12 mouse cellular contexts compared by ENCODE assay signal in genomic region chr9:114098716-114099302, GRCm38 (mm10). TPM values are rescaled to one million over a fixed set of nuclear protein-coding genes. Genes with fewer than 3 reads are reported as not detected.
"Had no signal": no experiment of that assay in that cellular context is flagged by ENCODE, and none has a peak within 500 bp of the region (broad histone marks: within the 10 kb centered on the region; RNA-seq: fewer than 3 reads in every experiment).

No protein-coding gene starts in this region.

- H3K36me3 ChIP-seq: limb, embryonic 10.5 days; neural tube, embryonic 15.5 days had no signal

- ATAC-seq: inflammation-experienced regulatory T-cells, adult 6 months; intestine, postnatal 0 days had no signal

- H3K27me3 ChIP-seq: neural tube, embryonic 15.5 days had no signal

- DNase-seq: kidney, postnatal 36 days; midbrain, embryonic 14.5 days; right cerebral cortex, adult 18-20 months; right cerebral cortex, postnatal 25 days; thymus, postnatal 36 days had no signal

- H3K9ac ChIP-seq: neural tube, embryonic 15.5 days had no signal

- H3K4me3 ChIP-seq: limb, embryonic 10.5 days; myocyte; neural tube, embryonic 15.5 days had no signal

- H3K9me3 ChIP-seq: limb, embryonic 10.5 days; neural tube, embryonic 15.5 days had no signal

- H3K4me2 ChIP-seq: neural tube, embryonic 15.5 days had no signal

- H3K4me1 ChIP-seq: limb, embryonic 10.5 days; neural tube, embryonic 15.5 days had no signal

- H3K27ac ChIP-seq: kidney, postnatal 0 days; limb, embryonic 10.5 days; neural tube, embryonic 15.5 days had no signal

RNA-seq across cellular contexts. Expression of gene Susd5, which starts 41.9 kb away (rescaled TPM):
- polyA plus RNA-seq: inflammation-experienced regulatory T-cells, adult 6 months; thymus, postnatal 0 days had no signal
